Mouse (Mus musculus): ENCODE results near the gene Gm3250. TPM values are rescaled to one million over a fixed set of nuclear protein-coding genes. Genes with fewer than 3 reads are reported as not detected.
"Not testable (repeated sequence)": the region's sequence is repeated elsewhere in the genome, so short reads cannot be mapped to it uniquely, and the experiment has no call there.

Gene Gm3250
- not detected in 2 replicates for total RNA-seq (2017)

DNA sequence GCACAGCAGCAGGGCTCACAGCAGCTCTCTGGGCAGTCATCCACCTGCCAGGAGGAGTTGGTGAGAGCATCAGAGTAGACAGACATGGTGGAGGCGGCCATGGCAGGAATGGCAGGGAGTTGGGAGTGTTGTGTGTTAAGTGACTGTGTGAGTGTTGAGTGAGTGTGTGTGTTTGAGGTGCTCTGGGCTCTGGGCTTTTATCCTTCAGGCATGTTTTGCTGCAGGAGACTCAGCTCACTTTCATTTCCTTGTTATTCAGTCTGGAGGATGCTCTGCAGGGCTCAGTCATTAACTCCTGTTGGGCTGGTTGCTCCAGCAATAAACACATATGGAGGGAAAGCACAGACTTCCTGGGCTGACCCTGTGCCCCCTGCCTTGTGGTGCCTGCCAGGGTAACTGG is at the start of gene Gm3250:
Gene Gm3250, minus strand, starts transcription at position 101 of the 400 bp plus-strand sequence.
- ATAC-seq (replicated peaks; ENCODE audit: low read depth, poor library complexity, severe bottlenecking), result not testable (repeated sequence)

DNA sequence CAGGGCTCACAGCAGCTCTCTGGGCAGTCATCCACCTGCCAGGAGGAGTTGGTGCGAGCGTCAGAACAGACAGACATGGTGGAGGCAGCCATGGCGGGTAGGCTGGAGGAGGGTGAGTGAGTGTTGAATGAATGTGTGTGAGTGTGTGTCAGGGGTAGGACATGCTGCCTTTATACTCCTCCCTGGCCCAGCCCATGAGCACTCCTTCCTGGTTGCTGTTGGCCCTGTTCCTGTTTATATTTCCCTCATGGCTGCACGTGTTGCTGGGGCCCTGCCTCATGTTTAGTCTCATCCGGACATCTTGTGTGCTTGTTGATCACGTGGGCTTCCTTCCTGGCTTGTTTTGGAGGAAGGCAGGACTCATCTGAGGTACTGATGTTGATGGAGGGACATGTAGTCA is 44.6 kb upstream of the Gm3250 start, which contains the start of gene Krtap10-4:
Gene Krtap10-4, minus strand, starts transcription at position 145 of the 400 bp plus-strand sequence.
- no peak for ATAC-seq (replicated peaks; ENCODE audit: low read depth, poor library complexity, severe bottlenecking)

- no peak for ATAC-seq (replicated peaks; ENCODE audit: low read depth, poor library complexity, severe bottlenecking)
Observed at GRCm38 (mm10) chr10:77819203-77819602, 36.9 kb upstream of the Gm3250 start.

GRCm38 (mm10) chr10:77818523-77818922 is 36.2 kb upstream of the Gm3250 start:
- no peak for ATAC-seq (replicated peaks; ENCODE audit: low read depth, poor library complexity, severe bottlenecking)

DNA sequence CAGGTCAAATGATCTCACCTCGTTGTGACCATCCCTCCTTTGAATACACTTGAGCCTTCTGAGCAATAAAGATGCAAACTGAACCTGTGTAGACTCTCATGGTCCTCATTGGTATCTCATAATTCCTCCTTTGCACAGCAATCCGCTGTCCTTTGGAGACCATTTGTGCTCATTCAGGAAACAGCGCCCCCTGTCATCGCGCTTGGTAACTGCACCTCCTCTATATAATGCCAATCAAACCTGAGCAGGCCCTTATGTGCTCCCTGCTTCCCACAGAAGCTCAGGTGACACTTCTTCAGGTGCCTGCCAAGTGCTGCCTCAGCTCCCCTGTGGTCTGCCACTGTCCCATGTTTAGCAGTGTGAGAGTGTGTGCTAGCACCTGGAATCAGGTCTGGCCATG is 33.2 kb upstream of the Gm3250 start:
- no peak for ATAC-seq (replicated peaks; ENCODE audit: low read depth, poor library complexity, severe bottlenecking)

DNA sequence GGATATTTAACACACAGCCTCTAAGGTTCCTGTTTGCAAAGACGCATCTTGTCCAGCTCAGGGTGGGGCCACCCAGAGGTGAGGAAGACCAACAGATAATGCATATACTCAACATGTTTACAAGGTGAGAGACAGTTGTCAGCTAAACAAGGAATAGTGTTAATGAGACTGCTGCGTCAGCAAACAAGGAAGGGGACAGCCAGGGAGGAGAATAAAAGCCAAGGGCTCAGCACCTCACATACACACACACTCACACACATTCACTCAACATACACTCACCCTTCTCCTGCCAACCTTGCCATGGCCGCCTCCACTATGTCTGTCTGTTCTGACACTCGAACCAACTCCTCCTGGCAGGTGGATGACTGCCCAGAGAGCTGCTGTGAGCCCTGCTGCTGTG is 32.0 kb upstream of the Gm3250 start, which contains the start of gene Gm2696:
Gene Gm2696, plus strand, starts transcription at position 301 of the 400 bp plus-strand sequence.
- no peak for ATAC-seq (replicated peaks; ENCODE audit: low read depth, poor library complexity, severe bottlenecking)

DNA sequence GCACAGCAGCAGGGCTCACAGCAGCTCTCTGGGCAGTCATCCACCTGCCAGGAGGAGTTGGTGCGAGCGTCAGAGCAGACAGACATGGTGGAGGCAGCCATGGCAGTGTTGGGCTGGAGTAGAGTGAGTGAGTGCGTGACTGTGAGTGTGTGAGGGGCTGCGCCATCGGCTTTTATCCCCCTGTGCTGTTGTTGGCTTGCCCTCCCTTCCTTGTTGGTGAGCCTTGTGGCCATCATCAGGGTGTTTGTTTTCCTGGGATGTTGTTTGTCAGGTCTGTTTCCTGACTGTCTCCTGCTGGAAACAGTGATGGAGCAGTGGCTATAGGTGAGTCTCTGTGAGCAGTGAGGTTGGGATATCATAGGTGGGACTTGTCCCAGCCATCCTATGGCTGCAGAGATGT is 29.4 kb upstream of the Gm3250 start, which contains the start of gene Gm9507:
Gene Gm9507, minus strand, starts transcription at position 101 of the 400 bp plus-strand sequence.
- no peak for ATAC-seq (replicated peaks; ENCODE audit: low read depth, poor library complexity, severe bottlenecking)

DNA sequence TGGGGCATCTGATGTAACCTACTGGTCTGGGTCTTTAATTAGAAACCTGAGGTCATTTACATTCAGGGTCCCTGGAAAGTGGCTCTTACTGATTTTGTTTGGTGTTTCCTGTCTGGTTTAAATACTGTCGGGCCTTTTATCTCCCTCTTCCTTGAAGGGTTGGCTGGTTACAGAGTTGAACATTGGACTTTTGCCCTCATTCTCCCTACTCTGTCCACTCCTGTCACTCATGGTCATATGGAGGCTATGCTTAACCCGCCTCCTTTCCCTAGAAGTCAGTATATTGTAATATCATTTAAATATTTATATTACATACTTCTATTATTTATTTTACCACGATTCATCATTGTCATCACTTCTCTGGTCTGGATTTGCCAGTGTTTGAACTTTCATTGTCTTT is 21.8 kb upstream of the Gm3250 start:
- no peak for ATAC-seq (replicated peaks; ENCODE audit: low read depth, poor library complexity, severe bottlenecking)

DNA sequence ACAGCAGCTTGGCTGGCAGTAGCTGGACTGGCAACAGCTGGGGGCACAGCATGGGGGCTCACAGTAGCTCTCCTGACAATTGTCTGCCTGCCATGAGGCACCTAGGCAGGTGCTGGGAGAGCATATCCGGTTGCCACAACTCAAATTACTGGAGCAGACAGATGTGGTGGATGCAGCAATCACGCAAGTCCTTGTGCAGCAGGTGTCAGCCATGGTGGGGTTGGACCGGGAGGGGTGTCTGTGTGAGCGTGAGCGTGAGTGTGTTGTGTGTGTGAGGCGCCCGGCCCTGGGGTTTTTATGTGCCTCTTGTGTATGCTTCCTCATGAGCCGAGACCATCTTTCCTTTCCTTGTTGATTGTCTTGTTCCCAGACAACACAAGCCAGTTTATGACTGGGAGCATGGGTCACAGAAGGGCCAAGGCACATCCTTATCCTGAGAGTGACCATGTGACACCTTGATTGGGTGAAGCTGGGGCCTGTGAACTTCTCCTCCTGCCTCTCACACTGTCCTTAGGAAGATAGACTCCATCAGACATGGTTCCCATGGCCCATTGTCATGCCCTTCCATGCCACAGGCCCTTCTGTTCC is 16.7 kb upstream of the Gm3250 start, which contains the start of gene Gm19668:
Gene Gm19668, minus strand, starts transcription at position 213 of the 588 bp plus-strand sequence.
- ATAC-seq (replicated peaks; ENCODE audit: low read depth, poor library complexity, severe bottlenecking), result no peak

DNA sequence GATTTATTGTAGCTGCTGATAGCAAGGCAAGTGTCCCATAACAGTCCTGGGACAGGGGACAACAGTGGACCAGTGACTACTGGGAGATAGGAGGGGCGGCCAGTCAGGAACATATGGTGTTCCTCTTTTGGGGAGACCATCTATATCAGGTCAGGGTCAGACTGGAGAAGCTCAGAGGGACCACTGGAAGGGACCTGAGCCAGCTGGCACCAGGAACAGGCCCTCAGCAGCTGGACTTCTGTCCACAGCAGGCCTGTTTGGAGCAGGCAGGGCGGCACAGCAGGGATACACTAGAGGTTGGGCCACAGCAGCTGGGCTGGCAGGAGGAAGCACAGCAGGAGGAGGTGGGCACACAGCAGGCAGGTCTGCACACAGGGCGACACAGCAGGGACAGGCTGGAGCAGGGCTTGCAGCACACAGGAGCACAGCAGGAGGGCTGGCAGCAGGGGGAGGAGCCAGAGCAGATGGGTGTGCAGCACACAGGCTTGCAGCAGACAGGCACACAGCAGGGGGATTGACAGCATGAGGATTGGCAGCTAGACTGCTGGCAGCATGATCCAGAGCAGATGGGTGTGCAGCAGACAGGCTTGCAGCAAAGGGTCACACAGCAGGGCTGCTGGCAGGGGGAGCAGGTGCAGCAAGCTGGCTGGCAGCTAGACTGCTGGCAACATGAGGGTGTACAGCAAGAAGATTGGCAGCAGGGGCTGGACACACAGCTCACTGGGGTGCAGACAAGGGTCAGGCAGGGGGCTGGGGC is 16.0 kb upstream of the Gm3250 start:
- not testable (repeated sequence) for ATAC-seq (replicated peaks; ENCODE audit: low read depth, poor library complexity, severe bottlenecking)

DNA sequence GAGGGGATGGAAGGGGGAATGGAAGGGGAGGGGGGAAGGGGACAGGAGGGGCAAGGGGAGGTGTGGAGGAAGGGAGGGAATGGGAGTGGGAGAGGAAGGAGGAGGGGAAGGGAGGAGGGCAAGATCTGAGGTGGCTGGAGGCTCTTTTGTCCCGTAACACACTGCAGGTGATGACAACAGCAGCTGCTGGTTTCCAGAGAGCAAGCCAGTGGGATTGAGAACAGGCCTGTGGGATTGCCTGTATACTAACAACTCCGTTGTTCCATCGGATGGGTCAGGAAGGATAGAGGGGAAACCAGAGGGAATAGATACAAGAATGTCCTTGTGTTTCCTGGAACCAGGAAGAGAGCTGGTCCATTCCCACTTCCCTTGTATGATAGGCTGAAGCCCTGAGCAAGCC is 15.3 kb upstream of the Gm3250 start:
- no peak for ATAC-seq (replicated peaks; ENCODE audit: low read depth, poor library complexity, severe bottlenecking)

DNA sequence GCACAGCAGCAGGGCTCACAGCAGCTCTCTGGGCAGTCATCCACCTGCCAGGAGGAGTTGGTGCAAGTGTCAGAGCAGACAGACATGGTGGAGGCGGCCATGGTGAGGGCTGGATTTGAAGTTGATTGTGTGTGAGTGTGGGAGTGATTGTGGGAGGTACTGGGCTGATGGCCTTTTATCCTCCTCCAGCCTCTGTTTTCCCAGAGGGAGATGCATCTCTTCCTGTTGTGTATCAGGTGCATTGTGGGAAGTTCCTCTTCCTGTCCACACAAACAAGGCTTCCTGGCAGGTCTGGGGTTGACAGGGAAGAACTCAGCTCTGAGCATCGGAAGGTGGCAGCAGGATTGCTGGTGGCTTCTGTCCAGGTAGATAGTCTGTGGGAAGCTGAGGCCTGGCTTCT is 12.6 kb upstream of the Gm3250 start, which contains the start of gene Gm9639:
Gene Gm9639, minus strand, starts transcription at position 101 of the 400 bp plus-strand sequence.
- ATAC-seq (replicated peaks; ENCODE audit: low read depth, poor library complexity, severe bottlenecking), result no peak

DNA sequence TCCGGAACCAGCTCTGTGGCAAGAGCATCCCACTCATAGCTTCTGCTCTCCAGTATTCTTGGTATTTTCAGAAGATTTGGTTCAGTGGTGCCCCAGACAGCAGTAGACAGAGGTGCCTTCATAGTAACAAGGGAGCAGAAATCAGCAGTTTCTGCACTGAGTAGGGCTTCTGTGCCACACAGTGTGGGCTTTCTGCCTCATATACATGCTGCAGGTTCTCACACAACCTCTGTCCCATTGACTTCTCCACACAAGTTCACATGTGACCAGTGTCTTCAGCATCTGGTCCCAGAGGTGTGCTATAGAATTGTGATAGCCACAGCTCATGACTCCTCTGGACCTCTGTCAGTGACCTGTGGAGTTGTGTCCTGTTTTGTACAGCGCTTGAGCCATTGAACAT is 6.3 kb upstream of the Gm3250 start:
- ATAC-seq (replicated peaks; ENCODE audit: low read depth, poor library complexity, severe bottlenecking), result no peak

DNA sequence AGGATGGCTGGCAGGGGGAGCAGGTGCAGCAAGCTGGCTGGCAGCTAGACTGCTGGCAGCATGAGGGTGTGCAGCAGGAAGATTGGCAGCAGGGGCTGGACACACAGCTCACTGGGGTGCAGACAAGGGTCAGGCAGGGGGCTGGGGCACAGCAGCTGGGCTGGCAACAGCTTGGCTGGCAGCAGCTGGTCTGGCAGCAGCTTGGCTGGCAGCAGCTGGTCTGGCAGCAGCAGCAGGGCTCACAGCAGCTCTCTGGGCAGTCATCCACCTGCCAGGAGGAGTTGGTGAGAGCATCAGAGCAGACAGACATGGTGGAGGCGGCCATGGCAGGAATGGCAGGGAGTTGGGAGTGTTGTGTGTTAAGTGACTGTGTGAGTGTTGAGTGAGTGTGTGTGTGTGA is 5.5 kb upstream of the Gm3250 start, which contains the start of gene Gm7137:
Gene Gm7137, minus strand, starts transcription at position 325 of the 400 bp plus-strand sequence.
- ATAC-seq (replicated peaks; ENCODE audit: low read depth, poor library complexity, severe bottlenecking), result not testable (repeated sequence)

DNA sequence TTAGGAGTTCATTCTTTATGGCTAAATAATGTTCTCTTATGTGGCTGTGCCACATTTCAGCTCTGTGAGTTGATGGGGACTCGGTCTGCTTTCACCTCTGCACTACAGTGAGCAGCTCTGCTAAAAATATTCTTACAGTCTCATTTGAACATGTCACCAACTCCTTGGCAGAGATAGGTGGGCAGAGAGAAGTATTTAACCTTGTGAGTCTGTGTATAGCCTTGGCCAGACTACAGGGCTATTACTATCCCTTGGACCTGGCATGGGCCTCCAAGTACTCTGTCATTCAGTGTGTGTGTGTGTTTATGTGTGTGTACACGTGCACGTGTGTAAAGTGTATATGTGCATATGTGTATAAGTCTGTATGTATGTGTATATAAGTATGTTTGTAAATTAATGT is 1.1 kb upstream of the Gm3250 start:
- ATAC-seq (replicated peaks; ENCODE audit: low read depth, poor library complexity, severe bottlenecking), result not testable (repeated sequence)

GRCm38 (mm10) chr10:77776844-77777243 is 5.5 kb downstream of the Gm3250 start, which contains the start of gene Gm7138:
Gm7138 (minus strand) TSS chr10:77776944.
- ATAC-seq (replicated peaks; ENCODE audit: low read depth, poor library complexity, severe bottlenecking), result not testable (repeated sequence)

- not testable (repeated sequence) for ATAC-seq (replicated peaks; ENCODE audit: low read depth, poor library complexity, severe bottlenecking)
Observed at GRCm38 (mm10) chr10:77772142-77772541, 10.2 kb downstream of the Gm3250 start.

DNA sequence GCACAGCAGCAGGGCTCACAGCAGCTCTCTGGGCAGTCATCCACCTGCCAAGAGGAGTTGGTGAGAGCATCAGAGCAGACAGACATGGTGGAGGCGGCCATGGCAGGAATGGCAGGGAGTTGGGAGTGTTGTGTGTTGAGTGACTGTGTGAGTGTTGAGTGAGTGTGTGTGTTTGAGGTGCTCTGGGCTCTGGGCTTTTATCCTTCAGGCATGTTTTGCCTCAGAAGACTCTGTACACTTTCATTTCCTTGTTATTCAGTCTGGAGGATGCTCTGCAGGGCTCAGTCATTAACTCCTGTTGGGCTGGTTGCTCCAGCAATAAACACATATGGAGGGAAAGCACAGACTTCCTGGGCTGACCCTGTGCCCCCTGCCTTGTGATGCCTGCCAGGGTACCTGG is 11.1 kb downstream of the Gm3250 start, which contains the start of gene Gm3238:
Gene Gm3238, minus strand, starts transcription at position 101 of the 400 bp plus-strand sequence.
- not testable (repeated sequence) for ATAC-seq (replicated peaks; ENCODE audit: low read depth, poor library complexity, severe bottlenecking)

DNA sequence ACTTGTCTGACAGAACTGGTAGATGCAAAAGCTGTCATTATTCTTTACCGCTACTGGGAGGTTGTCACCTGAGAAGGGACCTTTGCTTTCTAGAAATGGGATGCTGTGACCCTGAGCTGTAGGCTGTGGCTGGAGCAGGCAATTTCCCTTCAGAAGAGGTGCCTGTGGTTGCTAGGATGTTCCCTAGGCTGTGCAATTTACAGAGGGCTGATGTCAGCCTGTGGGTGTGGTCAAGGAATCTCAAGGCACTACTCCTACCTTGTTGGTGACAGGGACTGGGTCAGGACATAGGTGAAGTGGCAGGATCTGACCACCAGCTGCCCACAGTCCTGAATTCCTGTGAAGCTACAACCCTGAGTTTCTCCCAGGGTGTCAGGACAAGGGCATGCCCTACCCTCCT is 12.6 kb downstream of the Gm3250 start:
- no peak for ATAC-seq (replicated peaks; ENCODE audit: low read depth, poor library complexity, severe bottlenecking)

DNA sequence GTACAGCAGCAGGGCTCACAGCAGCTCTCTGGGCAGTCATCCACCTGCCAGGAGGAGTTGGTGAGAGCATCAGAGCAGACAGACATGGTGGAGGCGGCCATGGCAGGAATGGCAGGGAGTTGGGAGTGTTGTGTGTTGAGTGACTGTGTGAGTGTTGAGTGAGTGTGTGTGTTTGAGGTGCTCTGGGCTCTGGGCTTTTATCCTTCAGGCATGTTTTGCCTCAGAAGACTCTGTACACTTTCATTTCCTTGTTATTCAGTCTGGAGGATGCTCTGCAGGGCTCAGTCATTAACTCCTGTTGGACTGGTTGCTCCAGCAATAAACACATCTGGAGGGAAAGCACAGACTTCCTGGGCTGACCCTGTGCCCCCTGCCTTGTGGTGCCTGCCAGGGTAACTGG is 22.8 kb downstream of the Gm3250 start, which contains the start of gene Gm3233:
Gene Gm3233, minus strand, starts transcription at position 101 of the 400 bp plus-strand sequence.
- not testable (repeated sequence) for ATAC-seq (replicated peaks; ENCODE audit: low read depth, poor library complexity, severe bottlenecking)

DNA sequence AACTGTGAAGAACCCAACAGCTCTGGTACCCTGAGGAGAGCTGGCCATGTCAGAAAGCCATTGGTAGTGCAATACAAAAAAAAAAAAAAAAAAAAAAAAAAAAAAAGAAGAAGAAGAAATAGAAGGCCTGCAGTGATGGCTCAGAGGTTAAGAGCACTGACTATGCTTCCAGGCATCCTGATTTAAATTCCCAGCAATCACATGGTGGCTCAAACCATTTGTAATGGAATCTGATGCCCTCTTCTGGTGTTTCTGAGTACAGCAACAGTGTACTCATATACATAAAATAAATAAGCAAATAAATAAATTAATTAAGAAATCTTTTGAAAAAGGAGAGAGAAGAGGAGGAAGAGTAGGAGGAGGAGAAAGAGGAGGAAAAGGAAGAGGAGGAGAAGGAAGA is 28.9 kb downstream of the Gm3250 start:
- ATAC-seq (replicated peaks; ENCODE audit: low read depth, poor library complexity, severe bottlenecking), result no peak

Measured in common myeloid progenitor, adult 5-6 weeks (primary cell).